Mouse (Mus musculus): ENCODE measurements around the gene Map3k5.

Gene Map3k5

GRCm38 (mm10) chr10:20166797-20167196 lies 232.5 kb downstream of the Map3k5 start:
- DNase-seq: no peak

- DNase-seq: no peak
Measured at GRCm38 (mm10) chr10:20167467-20167866, 233.2 kb downstream of the Map3k5 start.

GRCm38 (mm10) chr10:20169182-20169674 lies 235.0 kb downstream of the Map3k5 start:
- no peak for DNase-seq

GRCm38 (mm10) chr10:20169927-20170604 lies 235.8 kb downstream of the Map3k5 start:
- no peak for DNase-seq

- peak; percentile 92 for DNase-seq
Measured at GRCm38 (mm10) chr10:20170605-20171088, 236.4 kb downstream of the Map3k5 start.

GRCm38 (mm10) chr10:20171209-20171608 lies 236.9 kb downstream of the Map3k5 start:
- no peak for DNase-seq

GRCm38 (mm10) chr10:20171756-20172155 lies 237.5 kb downstream of the Map3k5 start:
- DNase-seq: peak; percentile 63

GRCm38 (mm10) chr10:20173733-20174132 lies 239.5 kb downstream of the Map3k5 start:
- no peak for DNase-seq

- no peak for DNase-seq
Measured at GRCm38 (mm10) chr10:20176054-20176453, 241.8 kb downstream of the Map3k5 start.

GRCm38 (mm10) chr10:20178807-20179605 lies 244.7 kb downstream of the Map3k5 start:
- no peak for DNase-seq

GRCm38 (mm10) chr10:20181198-20181597 lies 246.9 kb downstream of the Map3k5 start:
- DNase-seq: no peak

GRCm38 (mm10) chr10:20181680-20182399 lies 247.6 kb downstream of the Map3k5 start:
- DNase-seq: no peak

GRCm38 (mm10) chr10:20184326-20184725 lies 250.1 kb downstream of the Map3k5 start:
- no peak for DNase-seq

- DNase-seq: no peak
Measured at GRCm38 (mm10) chr10:20185264-20185663, 251.0 kb downstream of the Map3k5 start.

GRCm38 (mm10) chr10:20185806-20186205 lies 251.5 kb downstream of the Map3k5 start:
- DNase-seq: no peak

GRCm38 (mm10) chr10:20186800-20187273 lies 252.6 kb downstream of the Map3k5 start:
- no peak for DNase-seq

GRCm38 (mm10) chr10:20190139-20190747 lies 256.0 kb downstream of the Map3k5 start:
- DNase-seq: no peak

Measured in cerebellum, adult 9-10 months (tissue).